Mouse (Mus musculus) monocyte, adult 2 months (primary cell): ENCODE results near the gene Etv1.

Source experiments
- DNase-seq, 2 experiments: peaks; one replicate each; pipeline ENCODE4 v3.0.0; 2022; ENCODE audit warnings: low spot score in 2 of 2, low read depth in 1 of 2

Etv1 gene

DNA sequence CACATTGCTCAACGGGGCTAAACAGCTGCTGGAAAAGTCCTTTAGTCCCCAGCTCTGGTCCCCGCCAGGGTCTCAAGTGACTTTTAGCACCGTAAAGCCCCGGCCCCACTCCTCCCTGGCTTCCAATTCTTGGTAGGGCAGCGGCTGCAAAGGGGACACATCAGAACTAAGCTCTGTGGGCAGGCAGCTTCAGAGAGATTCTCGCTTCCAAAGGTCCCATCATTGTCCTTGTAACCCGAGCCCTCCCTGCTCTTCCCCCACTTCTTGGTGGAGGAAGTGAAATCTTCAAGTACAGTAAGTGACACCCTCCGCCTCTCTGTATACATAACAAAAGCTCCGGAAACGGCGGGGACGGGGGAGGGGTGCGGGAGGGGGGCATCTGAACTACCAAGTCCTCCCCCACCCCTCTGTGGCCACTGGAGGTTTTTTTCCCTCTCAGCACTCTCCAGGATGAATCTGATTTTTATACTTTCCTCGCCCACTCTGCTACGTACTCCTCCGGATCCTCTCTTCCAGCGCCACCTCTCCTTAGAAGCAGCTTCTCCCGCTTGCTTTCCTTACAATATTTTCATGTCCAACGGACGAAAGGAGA, at the start of gene Etv1:
Etv1 (plus strand) TSS at position 195 of the 592 bp plus-strand sequence.
- peak; percentile 13 to 19 for DNase-seq

DNA sequence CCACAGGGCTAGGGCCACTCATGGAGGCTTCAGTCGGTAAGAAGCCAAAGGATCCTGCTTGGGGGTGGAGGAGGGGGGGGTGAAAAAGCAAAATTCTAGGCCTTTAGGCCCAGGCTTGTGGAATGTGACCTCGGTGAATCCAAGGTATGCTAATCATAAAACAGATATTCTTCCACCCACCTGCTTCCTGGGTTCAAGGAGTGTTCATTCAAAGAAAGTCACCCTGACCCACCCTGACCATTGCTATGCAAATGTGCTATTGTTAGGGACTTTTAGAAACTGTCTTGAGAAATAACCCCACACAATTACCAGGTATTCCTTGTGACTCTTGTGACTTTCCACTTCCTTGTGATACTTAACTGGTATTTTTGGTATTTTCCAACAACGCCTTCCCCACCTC, 49.5 kb upstream of the Etv1 start:
- DNase-seq = no peak

GRCm38 (mm10) chr12:38730791-38731190, 48.4 kb upstream of the Etv1 start:
- no peak for DNase-seq

GRCm38 (mm10) chr12:38759322-38759721, 19.9 kb upstream of the Etv1 start:
- no peak for DNase-seq

DNA sequence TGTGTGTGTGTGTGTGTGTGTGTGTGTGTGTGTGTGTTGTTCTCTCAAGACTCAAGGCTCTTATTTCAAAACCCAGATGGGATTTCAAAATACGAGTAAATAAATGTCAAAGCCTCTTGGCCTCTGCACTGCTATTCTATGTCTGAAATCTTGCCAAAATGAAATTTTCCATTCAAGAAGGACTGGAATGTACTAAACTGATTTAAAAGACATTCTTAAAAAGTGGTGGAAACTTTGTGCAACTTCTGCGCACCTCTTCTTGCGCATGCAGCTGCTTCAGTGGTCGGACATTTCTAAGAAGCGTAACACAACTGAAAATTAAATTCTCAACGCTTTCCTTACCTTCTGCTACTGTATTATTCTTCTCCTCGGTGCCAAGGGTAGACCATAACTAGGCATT, 1.9 kb upstream of the Etv1 start:
- DNase-seq = no peak

- no peak for DNase-seq
These were observed 1.3 kb upstream of the Etv1 start for GRCm38 (mm10) chr12:38777957-38778298.

- peak in 1 of 2 experiments; percentile 32 for DNase-seq
These were observed 693 bp upstream of the Etv1 start for GRCm38 (mm10) chr12:38778299-38779075.

DNA sequence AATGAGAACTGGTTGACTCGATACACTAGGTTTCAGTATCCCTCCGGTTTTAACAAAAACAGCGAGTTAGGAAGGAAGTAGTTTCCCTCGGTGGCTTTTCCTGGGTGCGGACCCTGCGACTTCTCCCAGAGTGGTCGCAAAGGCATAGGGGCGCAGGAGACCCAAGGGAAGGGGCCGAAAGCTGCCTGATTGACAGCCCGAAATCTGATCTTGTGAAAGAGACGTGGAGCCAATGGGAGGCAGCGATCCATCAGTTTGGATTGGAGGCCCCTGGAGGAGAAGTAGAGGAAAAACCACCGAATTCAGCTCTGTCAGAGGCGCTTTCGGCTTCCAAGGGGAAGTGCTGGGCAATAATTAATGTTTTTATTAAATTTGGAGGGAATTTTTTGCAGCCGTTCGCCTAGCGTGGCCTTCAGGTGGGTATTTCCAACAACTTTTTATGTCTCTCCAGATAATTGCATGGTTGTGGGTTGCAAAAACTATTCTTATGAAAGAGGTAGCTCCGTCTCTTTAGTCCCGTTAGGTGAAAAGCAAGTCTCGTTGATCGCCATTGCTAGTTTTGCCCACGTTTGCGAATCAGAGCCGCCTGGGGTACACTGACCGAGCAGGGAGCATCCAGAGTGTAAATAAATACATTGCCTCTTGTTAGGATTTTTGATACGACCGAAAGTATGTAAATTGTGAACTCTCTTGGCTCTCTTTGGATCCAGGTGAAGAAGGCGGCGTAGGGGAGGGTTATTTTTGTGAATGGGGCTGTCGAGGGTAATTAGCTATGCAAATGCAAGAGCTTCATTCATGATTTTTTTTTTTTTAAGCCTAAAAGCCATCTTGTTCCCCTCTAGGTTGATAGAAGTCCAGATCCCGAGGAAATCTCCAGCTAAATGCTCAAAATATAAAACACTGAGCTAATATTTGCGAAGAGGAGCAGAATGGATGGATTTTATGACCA, 1.1 kb downstream of the Etv1 start:
- DNase-seq = peak in 1 of 2 experiments; percentile 37

GRCm38 (mm10) chr12:38780955-38781304, 1.8 kb downstream of the Etv1 start:
- no peak for DNase-seq

GRCm38 (mm10) chr12:38781686-38782085, 2.5 kb downstream of the Etv1 start:
- no peak for DNase-seq

DNA sequence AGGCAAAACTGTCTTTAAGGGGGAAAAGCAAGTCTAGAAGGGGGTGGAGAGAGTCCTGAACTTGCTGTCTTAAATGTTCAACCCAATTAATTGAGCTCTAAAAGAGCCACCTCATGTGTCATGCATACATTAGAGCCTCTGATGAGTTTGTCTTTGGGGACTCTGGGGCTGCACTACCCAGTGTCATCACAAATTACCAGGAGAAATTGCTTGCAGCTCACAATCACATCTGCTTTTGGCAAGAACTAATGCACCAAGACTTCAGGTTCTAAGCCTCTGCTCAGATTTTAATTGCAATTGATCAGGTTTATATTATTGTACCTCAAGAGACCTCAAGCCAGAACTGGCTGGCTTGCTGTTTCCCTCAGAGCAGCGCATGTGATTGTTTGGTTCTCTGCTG, 4.1 kb downstream of the Etv1 start:
- no peak for DNase-seq

DNA sequence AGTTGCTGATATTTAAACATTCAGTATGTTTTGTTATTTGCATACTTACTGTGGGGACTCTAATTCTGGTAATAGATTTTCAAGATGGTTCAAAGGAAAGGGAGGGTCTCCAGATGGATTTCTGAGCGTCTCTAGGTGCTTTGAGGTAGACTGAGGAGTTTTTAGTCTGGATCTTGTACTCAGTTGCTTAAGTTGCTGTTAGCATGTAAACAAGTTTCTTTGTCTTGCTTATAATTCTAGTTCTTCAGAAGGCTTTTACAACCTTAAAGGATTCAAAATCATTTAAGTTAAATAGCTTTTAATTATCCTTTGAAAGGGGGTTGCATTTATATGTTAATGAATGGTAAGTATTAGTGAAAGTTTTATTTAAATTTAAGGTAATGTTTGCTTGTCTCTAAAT, 5.0 kb downstream of the Etv1 start:
- no peak for DNase-seq

GRCm38 (mm10) chr12:38786571-38786970, 7.4 kb downstream of the Etv1 start:
- no peak for DNase-seq

DNA sequence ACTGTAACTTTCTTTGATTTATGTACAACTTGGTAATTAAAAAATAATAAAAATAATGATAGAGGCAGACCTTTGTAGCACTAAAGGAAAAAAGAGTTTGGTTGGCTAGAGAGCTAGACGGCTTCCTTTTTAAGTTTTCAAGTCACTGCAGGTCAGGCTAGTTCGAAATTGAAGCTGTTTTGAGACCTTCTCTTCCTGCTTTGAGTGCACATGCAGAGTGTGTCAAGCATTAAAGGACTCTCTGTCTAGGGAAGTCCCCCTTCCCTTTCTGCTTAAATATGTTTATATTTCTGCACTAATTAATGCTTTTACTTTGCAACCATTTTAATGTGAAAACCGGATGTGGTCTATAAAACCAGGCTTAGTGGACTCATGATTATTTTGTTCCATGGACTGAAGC, 8.5 kb downstream of the Etv1 start:
- DNase-seq = no peak

GRCm38 (mm10) chr12:38788621-38789020, 9.4 kb downstream of the Etv1 start:
- no peak for DNase-seq

- DNase-seq = no peak
These were observed 10.7 kb downstream of the Etv1 start for GRCm38 (mm10) chr12:38789789-38790355.

DNA sequence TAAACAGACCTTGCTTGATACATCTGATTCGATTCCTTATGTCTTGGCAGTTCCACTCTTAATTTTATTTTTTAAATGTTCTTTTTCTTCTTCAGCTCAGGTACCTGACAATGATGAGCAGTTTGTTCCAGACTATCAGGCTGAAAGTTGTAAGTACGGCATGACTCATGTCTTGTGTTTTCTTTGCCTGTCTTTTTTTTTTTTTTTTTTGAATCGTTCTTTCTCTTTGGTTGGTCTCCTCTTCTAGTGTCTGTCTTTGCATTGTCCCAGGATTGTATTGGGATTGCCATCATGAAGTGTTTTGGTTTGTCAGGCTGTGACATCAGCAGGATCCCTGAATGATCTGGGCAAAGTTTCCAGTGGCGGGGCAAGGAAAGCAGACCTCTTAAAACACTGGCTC, 13.9 kb downstream of the Etv1 start:
- DNase-seq = no peak

- DNase-seq = no peak
These were observed 14.5 kb downstream of the Etv1 start for GRCm38 (mm10) chr12:38793697-38794096.

- no peak for DNase-seq
These were observed 27.9 kb downstream of the Etv1 start for GRCm38 (mm10) chr12:38807031-38807430.

DNA sequence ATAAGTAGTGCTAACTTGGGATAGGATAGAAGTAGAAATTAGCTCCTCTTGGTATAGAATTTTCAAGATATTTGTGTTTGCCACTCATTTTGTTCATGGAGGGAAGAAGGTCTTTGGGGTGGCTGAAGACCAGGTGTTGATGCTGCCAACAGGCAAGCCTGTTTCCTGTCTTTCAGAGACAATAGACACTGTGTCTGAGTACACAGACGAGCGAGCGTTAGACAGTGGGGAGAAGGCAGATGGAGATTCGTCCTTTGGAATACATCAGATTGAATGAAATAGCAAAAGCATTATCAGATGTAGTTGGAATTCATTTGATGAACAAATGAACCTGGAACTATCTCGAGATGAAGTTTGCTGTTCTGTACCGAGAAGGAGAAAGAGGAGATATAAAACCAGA, 33.2 kb downstream of the Etv1 start:
- DNase-seq = no peak

GRCm38 (mm10) chr12:38814010-38814786, 35.0 kb downstream of the Etv1 start:
- DNase-seq = no peak
